Mouse (Mus musculus) bone marrow, adult 2 months (tissue): Measurements from ENCODE around the gene Gabrg1. TPM values are rescaled to one million over a fixed set of nuclear protein-coding genes. Genes with fewer than 3 reads are reported as not detected.

Experiments used
- H3K27ac ChIP-seq: fragments of 200-500 bp; 2 replicates; pipeline ENCODE4 v1.5.1; 2012; ENCODE audit warnings: low read depth, mild to moderate bottlenecking, control low read depth, inconsistent platforms, low read length; ENCODE audit not compliant: control insufficient read depth, poor library complexity, insufficient read depth
- H3K4me1 ChIP-seq: fragments of 200-500 bp; 2 replicates; pipeline ENCODE4 v1.6.1; 2011; ENCODE audit warnings: low read length; ENCODE audit not compliant: control insufficient read depth, insufficient read depth
- H3K4me3 ChIP-seq: fragments of 200-500 bp; replicated peaks from 2 replicates; pipeline ENCODE3; 2011; ENCODE audit warnings: mild to moderate bottlenecking, low read depth, low read length, control low read depth; ENCODE audit not compliant: control insufficient read depth
- CTCF ChIP-seq: fragments of 200-500 bp; IDR thresholded peaks from 2 replicates; pipeline ENCODE4 v1.5.1; 2011; ENCODE audit warnings: low read length, control low read depth; ENCODE audit not compliant: control insufficient read depth, insufficient read depth
- POLR2A ChIP-seq: fragments of 200-500 bp; IDR thresholded peaks from 2 replicates; pipeline ENCODE4 v1.6.1; 2011; ENCODE audit warnings: low read depth, mild to moderate bottlenecking, control low read depth, low read length, borderline replicate concordance; ENCODE audit not compliant: control insufficient read depth
- WGBS: fragments of 180-500 bp; shearing (Covaris S2); methylation state at CpG from one replicate; pipeline ENCODE4 v1.1.7; 2018; 5-methylcytosine and 5-hydroxymethylcytosine counted together
- polyA plus RNA-seq: library from polyadenylated mRNA; stranded (reverse); fragments of >200 nt; gene quantifications from 2 replicates; pipeline ENCODE4 v1.2.4, GENCODE M21; 2011; ENCODE audit warnings: low replicate concordance; ENCODE audit not compliant: missing spikeins, insufficient read depth, insufficient read length

Gene Gabrg1
- polyA plus RNA-seq, result not detected in 2 replicates

GRCm38 (mm10) chr5:70842192-70843095, at the start of gene Gabrg1:
Gabrg1 (minus strand) TSS chr5:70842617.
- no peak within 1 kb of the TSS for H3K4me3 ChIP-seq
- 8% methylated on average over 19 of the region's 19 CpGs for WGBS
- TF ChIP-seq CTCF (no peak), POLR2A (no peak)

GRCm38 (mm10) chr5:70884026-70884425, 41.6 kb upstream of the Gabrg1 start:
- Histone ChIP-seq H3K4me3 (no peak overlapping the region), H3K27ac (no peak overlapping the region), H3K4me1 (no peaks in the 10 kb centered on the region)
- TF ChIP-seq CTCF (no peak), POLR2A (no peak)
- 68% methylated on average over 3 of the region's 3 CpGs for WGBS

More at GRCm38 (mm10) chr5:70842192-70843095, at the start of gene Gabrg1:
- Histone ChIP-seq H3K27ac (no peak within 1 kb of the TSS), H3K4me1 (no peaks in the 10 kb centered on the region)

- H3K4me1 ChIP-seq, result no peaks in the 10 kb centered on the region
- TF ChIP-seq CTCF (no peak), POLR2A (no peak)
- no peak overlapping the region for H3K27ac ChIP-seq
- H3K4me3 ChIP-seq, result no peak overlapping the region
- WGBS, result 72% methylated on average over 1 of the region's 1 CpGs
Observed at GRCm38 (mm10) chr5:70870081-70870480, 27.7 kb upstream of the Gabrg1 start.

GRCm38 (mm10) chr5:70843096-70843734, 798 bp upstream of the Gabrg1 start:
- TF ChIP-seq POLR2A (no peak), CTCF (no peak)
- Histone ChIP-seq H3K4me3 (no peak overlapping the region), H3K4me1 (no peaks in the 10 kb centered on the region), H3K27ac (no peak overlapping the region)
- 17% methylated on average over 11 of the region's 11 CpGs for WGBS

GRCm38 (mm10) chr5:70818681-70819080, 23.7 kb downstream of the Gabrg1 start:
- TF ChIP-seq CTCF (no peak), POLR2A (no peak)
- H3K4me1 ChIP-seq, result no peaks in the 10 kb centered on the region
- 63% methylated on average over 2 of the region's 2 CpGs for WGBS
- H3K4me3 ChIP-seq, result no peak overlapping the region
- H3K27ac ChIP-seq, result no peak overlapping the region

GRCm38 (mm10) chr5:70736156-70736555, 106.3 kb downstream of the Gabrg1 start:
- Histone ChIP-seq H3K4me3 (no peak overlapping the region), H3K4me1 (no peaks in the 10 kb centered on the region), H3K27ac (no peak overlapping the region)
- TF ChIP-seq CTCF (no peak), POLR2A (no peak)
- 63% methylated on average over 2 of the region's 2 CpGs for WGBS

- TF ChIP-seq CTCF, result no peak
- no peak for TF ChIP-seq POLR2A
- Histone ChIP-seq H3K4me1 (no peaks in the 10 kb centered on the region), H3K27ac (no peak overlapping the region), H3K4me3 (no peak overlapping the region)
Observed at GRCm38 (mm10) chr5:70704361-70704760, 138.1 kb downstream of the Gabrg1 start.
